Mouse (Mus musculus) myocyte (in vitro differentiated cells): ENCODE measurements around the gene Polr2l. TPM values are rescaled to one million over a fixed set of nuclear protein-coding genes. Genes with fewer than 3 reads are reported as not detected.
A peak's percentile ranks its signal among the peaks of the same experiment; 100 is the strongest.

Experiments
- H3K27me3 ChIP-seq: one replicate; pipeline ENCODE4 v1.6.1; 2011; ENCODE audit not compliant: control insufficient read depth, insufficient read depth, insufficient read length
- H3K36me3 ChIP-seq: one replicate; pipeline ENCODE4 v1.6.1; 2011; ENCODE audit not compliant: control insufficient read depth, insufficient read depth
- H3K4me2 ChIP-seq: one replicate; pipeline ENCODE4 v1.6.1; 2011; ENCODE audit warnings: low read depth, control low read depth
- H3K4me3 ChIP-seq: one replicate; pipeline ENCODE4 v1.5.1; 2011; ENCODE audit warnings: mild to moderate bottlenecking, control low read depth, moderate library complexity
- H3K79me2 ChIP-seq: one replicate; pipeline ENCODE4 v1.6.1; 2011; ENCODE audit not compliant: control insufficient read depth, insufficient read depth
- H3ac ChIP-seq: one replicate; pipeline ENCODE4 v1.6.1; 2011; ENCODE audit not compliant: control insufficient read depth, insufficient read length
- CEBPB ChIP-seq: IDR thresholded peaks from 2 replicates; pipeline ENCODE4 v1.6.1; 2011; ENCODE audit warnings: mild to moderate bottlenecking, moderate library complexity; ENCODE audit not compliant: poor library complexity, insufficient read depth, severe bottlenecking
- E2F4 ChIP-seq: IDR thresholded peaks from one replicate; pipeline ENCODE4 v1.6.1; 2011; ENCODE audit warnings: mild to moderate bottlenecking, control low read depth, moderate library complexity; ENCODE audit not compliant: insufficient read depth
- MAX ChIP-seq: IDR thresholded peaks from one replicate; pipeline ENCODE4 v1.6.1; 2011; ENCODE audit warnings: low read depth, mild to moderate bottlenecking, control low read depth
- MYOD1 ChIP-seq, 3 experiments: IDR thresholded peaks; one replicate each; pipeline ENCODE4 v1.6.1; 2011; ENCODE audit warnings: control low read depth in 2 of 3, low read depth in 2 of 3, mild to moderate bottlenecking in 2 of 3, moderate library complexity in 1 of 3; ENCODE audit not compliant: insufficient read length in 2 of 3, control insufficient read depth in 1 of 3
- MYOG ChIP-seq, 3 experiments: IDR thresholded peaks; one replicate each; pipeline ENCODE4 v1.6.1; 2011; ENCODE audit warnings: control low read depth in 2 of 3, low read depth in 2 of 3, mild to moderate bottlenecking in 2 of 3; ENCODE audit not compliant: insufficient read length in 2 of 3, control insufficient read depth in 1 of 3, insufficient read depth in 1 of 3
- POLR2A ChIP-seq: IDR thresholded peaks from one replicate; pipeline ENCODE4 v1.6.1; 2011; ENCODE audit warnings: low read depth, mild to moderate bottlenecking, control low read depth, moderate library complexity; ENCODE audit not compliant: insufficient read length
- POLR2AphosphoS2 ChIP-seq: IDR thresholded peaks from one replicate; pipeline ENCODE4 v1.6.1; 2011; ENCODE audit warnings: low read depth, control low read depth; ENCODE audit not compliant: insufficient read length
- REST ChIP-seq: IDR thresholded peaks from one replicate; pipeline ENCODE4 v1.6.1; 2011; ENCODE audit warnings: mild to moderate bottlenecking, control low read depth, moderate library complexity; ENCODE audit not compliant: insufficient read depth, insufficient read length
- SRF ChIP-seq: IDR thresholded peaks from one replicate; pipeline ENCODE4 v1.6.1; 2011; ENCODE audit warnings: low read depth; ENCODE audit not compliant: control insufficient read depth, insufficient read length
- TCF12 ChIP-seq: IDR thresholded peaks from one replicate; pipeline ENCODE4 v1.6.1; 2011; ENCODE audit warnings: mild to moderate bottlenecking, control low read depth; ENCODE audit not compliant: poor library complexity, insufficient read depth, severe bottlenecking
- TCF3 ChIP-seq: IDR thresholded peaks from one replicate; pipeline ENCODE4 v1.6.1; 2011; ENCODE audit warnings: low read depth, control low read depth; ENCODE audit not compliant: insufficient read length
- USF1 ChIP-seq: IDR thresholded peaks from one replicate; pipeline ENCODE4 v1.6.1; 2011; ENCODE audit warnings: low read depth, mild to moderate bottlenecking, control low read depth, moderate library complexity
- polyA plus RNA-seq: library from polyadenylated mRNA; unstranded; fragments of >200 nt; fragmentation: generic; extraction: Trizol; gene quantifications from one replicate; pipeline ENCODE4 v1.2.1, GENCODE M21; 2012; ENCODE audit warnings: missing spikeins

Polr2l gene
- polyA plus RNA-seq, 1 experiment, result 95.1 TPM

DNA sequence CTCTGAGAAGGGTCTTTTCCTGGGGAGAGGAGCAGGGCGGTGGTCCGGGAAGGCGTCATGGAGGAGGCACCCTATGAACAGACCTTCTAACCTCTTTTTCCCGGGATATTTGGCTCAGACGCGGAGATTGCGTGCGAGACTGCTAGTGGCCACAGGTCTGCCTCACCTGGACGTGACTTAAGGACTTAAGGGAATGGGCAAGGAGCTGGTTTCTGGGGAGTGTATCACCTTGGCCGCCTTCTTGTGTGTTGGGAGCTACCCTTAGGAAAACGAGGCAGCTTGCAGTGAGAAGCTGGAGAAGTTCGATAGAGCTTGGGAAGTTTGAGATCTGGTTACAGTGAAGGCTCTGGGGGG lies 850 bp upstream of the Polr2l start:
- Histone ChIP-seq H3ac (peak overlapping the region; percentile 72), H3K4me2 (peak overlapping the region; percentile 95), H3K4me3 (peak overlapping the region; percentile 80), H3K27me3 (no peaks in the 10 kb centered on the region), H3K79me2 (peaks cover 67% of the 10 kb centered on the region), H3K36me3 (peaks cover 16% of the 10 kb centered on the region)
- no peak for TF ChIP-seq POLR2A
- no peak for TF ChIP-seq MYOD1 (IDR thresholded peaks at IDR 0.05; ENCODE audit: control insufficient read depth in 1 of 3, insufficient read length in 2 of 3, low read depth in 2 of 3)
- TF ChIP-seq E2F4, result no peak
- TF ChIP-seq POLR2AphosphoS2, result no peak
- TF ChIP-seq REST, result no peak
- no peak for TF ChIP-seq MYOG (IDR thresholded peaks at IDR 0.05; ENCODE audit: control insufficient read depth in 1 of 3, insufficient read depth in 1 of 3, insufficient read length in 2 of 3, low read depth in 2 of 3)
- no peak for TF ChIP-seq CEBPB
- TF ChIP-seq USF1, result no peak
- no peak for TF ChIP-seq TCF3
- no peak for TF ChIP-seq SRF
- no peak for TF ChIP-seq MAX
- no peak for TF ChIP-seq TCF12

DNA sequence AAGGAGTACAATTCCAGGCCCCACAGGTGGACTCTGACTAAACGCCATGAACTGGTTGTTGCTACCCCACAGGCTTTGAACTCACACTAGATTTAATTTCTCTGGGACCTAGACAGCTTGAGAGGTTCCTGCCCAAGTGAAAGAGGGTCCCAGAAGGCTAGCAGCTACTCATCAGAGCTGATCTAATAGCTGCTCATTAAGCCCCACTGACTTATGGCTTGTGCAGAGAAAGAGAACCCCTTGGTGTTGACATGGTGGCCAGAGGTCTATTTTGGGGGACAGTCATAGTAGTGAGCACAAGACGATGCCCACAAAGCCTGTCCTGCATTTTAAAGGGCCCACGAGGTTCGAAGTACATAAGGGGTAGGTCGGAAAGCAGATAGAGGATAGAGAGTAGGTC lies 772 bp downstream of the Polr2l start:
- TF ChIP-seq TCF12 (no peak), REST (no peak), MYOG (IDR thresholded peaks at IDR 0.05; ENCODE audit: control insufficient read depth in 1 of 3, insufficient read depth in 1 of 3, insufficient read length in 2 of 3, low read depth in 2 of 3) (no peak), TCF3 (no peak), USF1 (no peak), MYOD1 (IDR thresholded peaks at IDR 0.05; ENCODE audit: control insufficient read depth in 1 of 3, insufficient read length in 2 of 3, low read depth in 2 of 3) (no peak), POLR2A (no peak), E2F4 (no peak), CEBPB (no peak), MAX (no peak), SRF (no peak), POLR2AphosphoS2 (no peak)
- peak overlapping the region; percentile 92 for H3K4me2 ChIP-seq
- H3K79me2 ChIP-seq, result peaks cover 69% of the 10 kb centered on the region
- H3K36me3 ChIP-seq, result peaks cover 19% of the 10 kb centered on the region
- peak overlapping the region; percentile 72 for H3ac ChIP-seq
- no peaks in the 10 kb centered on the region for H3K27me3 ChIP-seq
- H3K4me3 ChIP-seq, result peak overlapping the region; percentile 80

DNA sequence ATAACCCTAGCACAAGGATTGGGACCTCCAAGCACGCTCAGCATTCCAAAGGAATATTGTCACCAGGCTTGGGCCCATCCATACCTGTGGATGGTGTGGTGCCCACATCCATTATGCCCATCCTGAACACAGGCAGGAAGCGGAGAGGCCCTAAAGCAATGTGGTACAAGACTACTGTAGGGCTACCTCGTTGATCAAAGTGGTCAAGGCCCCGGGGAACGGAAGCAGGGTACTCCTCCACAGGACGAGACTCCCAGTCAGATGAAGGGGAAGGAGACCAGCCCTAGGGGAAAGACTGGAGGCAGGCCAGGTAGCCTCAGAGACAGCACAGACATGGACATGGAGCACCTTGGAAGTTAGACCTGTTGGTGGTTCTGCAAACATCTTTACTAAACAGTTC lies 2.2 kb downstream of the Polr2l start:
- Histone ChIP-seq H3K36me3 (peaks cover 19% of the 10 kb centered on the region), H3K4me3 (no peak overlapping the region), H3K27me3 (no peaks in the 10 kb centered on the region), H3K79me2 (peaks cover 61% of the 10 kb centered on the region), H3K4me2 (no peak overlapping the region), H3ac (no peak overlapping the region)
- no peak for TF ChIP-seq USF1
- peak; percentile 10 for TF ChIP-seq POLR2A
- TF ChIP-seq POLR2AphosphoS2, result peak; percentile 71

DNA sequence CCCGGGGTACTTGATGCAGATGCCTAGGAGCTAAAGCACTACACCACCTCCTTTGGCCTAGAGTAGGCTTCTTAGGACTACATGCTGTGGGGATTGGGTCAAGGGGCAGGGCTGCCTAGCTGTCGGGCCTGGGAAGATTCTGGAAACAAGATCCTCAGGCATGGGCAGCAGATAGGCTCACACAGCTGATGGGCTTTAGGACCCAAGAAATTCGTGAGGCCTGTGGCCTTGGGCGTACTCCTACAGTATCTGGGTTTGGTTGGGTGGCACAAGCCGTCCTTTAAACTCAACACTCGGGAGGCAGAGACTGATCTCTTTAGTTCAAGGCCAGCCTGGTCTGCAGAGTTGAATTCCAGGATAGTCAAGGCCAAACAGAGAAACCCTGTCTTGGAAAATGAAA lies 2.7 kb downstream of the Polr2l start:
- H3K4me3 ChIP-seq, result no peak overlapping the region
- H3ac ChIP-seq, result no peak overlapping the region
- H3K27me3 ChIP-seq, result no peaks in the 10 kb centered on the region
- H3K79me2 ChIP-seq, result peaks cover 55% of the 10 kb centered on the region
- peaks cover 19% of the 10 kb centered on the region for H3K36me3 ChIP-seq
- H3K4me2 ChIP-seq, result no peak overlapping the region
- TF ChIP-seq POLR2AphosphoS2 (peak; percentile 42), E2F4 (no peak)

DNA sequence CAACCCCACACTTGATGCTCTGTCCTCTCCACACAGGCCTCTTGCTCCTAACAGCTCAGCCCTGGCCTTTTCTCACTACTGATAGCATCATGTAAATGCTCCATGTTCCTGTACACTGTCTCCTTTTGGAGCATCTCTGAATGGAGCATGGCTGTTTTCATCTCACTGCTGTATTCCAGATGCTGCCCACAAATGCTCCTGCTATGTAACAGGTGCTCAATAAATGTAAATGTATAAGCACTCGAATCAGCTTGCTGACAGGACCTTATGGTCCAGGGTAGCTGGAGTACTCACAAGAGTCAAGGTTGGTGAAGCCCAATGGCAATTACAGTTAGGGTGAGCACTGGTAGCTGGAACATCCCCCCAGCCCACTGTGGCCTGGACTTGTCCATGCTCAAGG lies 3.7 kb downstream of the Polr2l start:
- no peak overlapping the region for H3K4me3 ChIP-seq
- no peak overlapping the region for H3ac ChIP-seq
- TF ChIP-seq POLR2AphosphoS2 (peak; percentile 61), SRF (no peak)
- H3K4me2 ChIP-seq, result no peak overlapping the region
- H3K79me2 ChIP-seq, result peaks cover 52% of the 10 kb centered on the region
- H3K36me3 ChIP-seq, result peaks cover 19% of the 10 kb centered on the region
- H3K27me3 ChIP-seq, result no peaks in the 10 kb centered on the region

DNA sequence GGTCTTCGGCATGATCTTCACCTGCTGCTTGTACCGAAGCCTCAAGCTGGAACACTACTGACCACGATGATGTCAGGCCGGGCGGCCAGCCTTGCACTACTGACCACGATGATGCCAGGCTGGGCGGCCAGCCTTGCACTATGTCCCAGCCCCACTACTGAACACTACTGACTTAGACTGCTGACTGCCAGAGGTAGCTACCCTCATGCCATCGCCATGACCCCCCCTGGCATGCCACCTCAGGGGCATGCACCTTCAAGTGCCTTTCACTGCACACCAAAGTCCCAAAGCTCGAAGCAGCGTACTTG lies 4.3 kb downstream of the Polr2l start:
- TF ChIP-seq POLR2AphosphoS2 (peak; percentile 66), SRF (no peak), POLR2A (peak; percentile 12), E2F4 (no peak), REST (no peak), CEBPB (no peak), MYOG (IDR thresholded peaks at IDR 0.05; ENCODE audit: control insufficient read depth in 1 of 3, insufficient read depth in 1 of 3, insufficient read length in 2 of 3, low read depth in 2 of 3) (no peak)
- peaks cover 19% of the 10 kb centered on the region for H3K36me3 ChIP-seq
- no peak overlapping the region for H3K4me2 ChIP-seq
- H3ac ChIP-seq, result no peak overlapping the region
- peaks cover 52% of the 10 kb centered on the region for H3K79me2 ChIP-seq
- no peak overlapping the region for H3K4me3 ChIP-seq
- H3K27me3 ChIP-seq, result no peaks in the 10 kb centered on the region
